Mouse (Mus musculus): ENCODE measurements around the gene Mpp6. TPM values are rescaled to one million over a fixed set of nuclear protein-coding genes. Genes with fewer than 3 reads are reported as not detected.
A peak's percentile ranks its signal among the peaks of the same experiment; 100 is the strongest.

Gene Mpp6
- polyA plus RNA-seq, 1 experiment = 41.7 TPM

DNA sequence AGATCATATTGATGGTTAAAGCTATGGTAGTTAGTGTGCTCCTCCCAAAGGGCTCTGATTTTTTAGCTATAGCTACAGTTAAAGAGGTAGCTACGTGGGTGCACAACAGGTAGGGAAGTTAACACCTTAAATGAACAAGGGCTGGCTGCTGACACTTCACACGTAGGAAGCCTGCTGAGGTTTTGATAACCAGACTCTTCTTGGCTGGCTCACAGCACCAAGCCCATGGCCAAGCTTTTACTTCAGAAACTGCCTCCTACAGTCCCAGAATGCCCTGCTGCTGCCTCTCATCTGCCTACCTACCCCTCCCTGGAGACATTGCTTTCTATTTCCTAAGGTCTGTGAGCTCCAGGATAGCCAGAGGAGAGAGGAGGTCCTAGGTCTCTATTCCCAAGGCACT is 127.9 kb downstream of the Mpp6 start:
- Histone ChIP-seq H3K4me1 (ENCODE audit: control insufficient read depth, insufficient read depth, low read length) (peaks cover 5% of the 10 kb centered on the region; the same call in 1 of the 2 replicates), H3K27ac (ENCODE audit: control insufficient read depth, insufficient read depth, low read depth, low read length, poor library complexity) (no peak overlapping the region), H3K4me3 (replicated peaks; ENCODE audit: control insufficient read depth, low read depth, low read length) (no peak overlapping the region)
- TF ChIP-seq POLR2A (IDR thresholded peaks at IDR 0.05; ENCODE audit: borderline replicate concordance, control insufficient read depth, low read depth, low read length) = no peak
- TF ChIP-seq CTCF (IDR thresholded peaks at IDR 0.05; ENCODE audit: control insufficient read depth, insufficient read depth, low read length) = no peak
- 55% methylated on average over 2 of the region's 2 CpGs for WGBS

DNA sequence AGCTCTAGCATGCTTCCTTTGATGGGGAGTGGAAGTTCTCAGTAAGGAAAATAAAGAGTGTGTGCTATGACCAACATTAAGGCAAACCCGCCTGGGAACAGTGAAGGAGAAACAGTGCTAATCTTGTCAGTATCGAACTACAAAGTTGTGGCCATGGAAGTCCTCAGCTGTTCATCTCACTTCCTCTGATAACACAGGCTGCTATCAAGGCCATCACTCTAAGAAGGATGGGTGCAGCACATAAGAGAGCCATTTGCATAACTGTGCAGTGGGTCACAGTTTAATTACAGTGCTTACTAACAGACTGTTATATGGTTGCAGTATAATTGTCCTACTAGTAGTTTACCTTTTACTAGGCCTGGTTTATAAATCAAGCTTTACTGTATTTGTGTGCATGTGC is 129.9 kb downstream of the Mpp6 start:
- Histone ChIP-seq H3K4me1 (ENCODE audit: control insufficient read depth, insufficient read depth, low read length) (peaks cover 8% of the 10 kb centered on the region), H3K4me3 (replicated peaks; ENCODE audit: control insufficient read depth, low read depth, low read length) (no peak overlapping the region), H3K27ac (ENCODE audit: control insufficient read depth, insufficient read depth, low read depth, low read length, poor library complexity) (no peak overlapping the region)
- TF ChIP-seq CTCF (IDR thresholded peaks at IDR 0.05; ENCODE audit: control insufficient read depth, insufficient read depth, low read length) (no peak), POLR2A (IDR thresholded peaks at IDR 0.05; ENCODE audit: borderline replicate concordance, control insufficient read depth, low read depth, low read length) (no peak)
- WGBS = 75% methylated on average over 2 of the region's 2 CpGs

DNA sequence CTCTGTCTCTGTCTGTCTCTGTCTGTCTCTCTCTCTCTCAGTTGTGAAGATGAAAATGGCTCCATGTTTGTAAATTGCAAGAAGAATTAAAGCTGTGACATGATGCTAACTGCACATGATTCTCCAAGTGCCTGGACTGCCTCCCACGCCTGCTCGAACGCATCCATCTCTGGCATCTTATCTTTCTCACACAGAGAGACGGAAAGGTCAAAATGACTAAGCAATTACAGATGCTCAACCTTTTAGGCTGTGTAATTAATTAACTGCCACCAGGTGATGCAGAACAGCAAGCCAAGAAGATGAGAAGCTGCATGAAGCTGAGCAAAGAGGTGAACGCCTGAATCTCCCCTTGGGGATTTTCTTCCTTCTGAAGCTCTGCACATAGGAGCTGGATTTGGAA is 130.4 kb downstream of the Mpp6 start:
- TF ChIP-seq CTCF (IDR thresholded peaks at IDR 0.05; ENCODE audit: control insufficient read depth, insufficient read depth, low read length) (no peak), POLR2A (IDR thresholded peaks at IDR 0.05; ENCODE audit: borderline replicate concordance, control insufficient read depth, low read depth, low read length) (no peak)
- H3K4me3 ChIP-seq (replicated peaks; ENCODE audit: control insufficient read depth, low read depth, low read length) = no peak overlapping the region
- H3K4me1 ChIP-seq (ENCODE audit: control insufficient read depth, insufficient read depth, low read length) = peaks cover 8% of the 10 kb centered on the region
- H3K27ac ChIP-seq (ENCODE audit: control insufficient read depth, insufficient read depth, low read depth, low read length, poor library complexity) = no peak overlapping the region
- WGBS = 67% methylated on average over 5 of the region's 5 CpGs

DNA sequence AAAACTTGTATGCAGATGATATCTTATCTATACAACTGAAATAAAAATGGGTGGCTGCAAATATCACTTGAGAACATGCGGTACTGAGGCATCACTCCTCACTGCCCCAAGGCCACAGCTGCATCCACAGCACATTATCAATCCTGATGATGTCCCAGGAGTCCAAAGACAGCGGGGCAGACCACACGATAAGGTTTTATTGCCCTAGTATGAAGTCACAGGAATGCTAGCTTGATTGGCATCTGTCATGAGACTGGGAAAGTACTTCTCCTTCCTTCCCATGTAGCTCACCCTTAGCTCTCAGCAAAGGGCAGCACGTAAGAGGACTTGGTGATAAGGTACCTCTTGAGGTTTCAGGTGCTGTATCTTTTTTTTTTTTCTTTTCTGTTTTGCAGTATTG is 134.1 kb downstream of the Mpp6 start:
- 65% methylated on average over 4 of the region's 4 CpGs for WGBS
- TF ChIP-seq CTCF (IDR thresholded peaks at IDR 0.05; ENCODE audit: control insufficient read depth, insufficient read depth, low read length) = no peak
- TF ChIP-seq POLR2A (IDR thresholded peaks at IDR 0.05; ENCODE audit: borderline replicate concordance, control insufficient read depth, low read depth, low read length) = no peak
- Histone ChIP-seq H3K27ac (ENCODE audit: control insufficient read depth, insufficient read depth, low read depth, low read length, poor library complexity) (peak overlapping the region; percentile 70; the same call in 1 of the 2 replicates), H3K4me1 (ENCODE audit: control insufficient read depth, insufficient read depth, low read length) (peaks cover 11% of the 10 kb centered on the region), H3K4me3 (replicated peaks; ENCODE audit: control insufficient read depth, low read depth, low read length) (no peak overlapping the region)

DNA sequence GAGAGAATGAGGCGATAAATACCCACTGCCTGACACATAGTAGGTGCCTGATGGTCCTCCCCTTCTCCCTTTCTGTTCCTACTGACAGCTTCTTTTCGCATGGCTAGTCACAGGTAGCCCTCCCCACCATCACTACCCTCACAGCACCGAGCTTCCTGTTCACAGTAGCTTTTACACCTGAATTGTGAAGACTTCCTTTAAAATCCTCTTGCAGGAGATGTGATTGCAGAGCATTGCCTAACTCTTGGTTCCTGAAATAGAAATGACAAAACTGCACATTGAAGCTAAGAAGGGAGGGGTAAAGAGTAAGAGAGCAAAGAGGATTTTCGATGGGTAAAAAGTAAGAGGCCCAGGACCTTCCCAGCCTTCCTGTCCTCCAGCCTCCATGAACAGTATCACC is 134.9 kb downstream of the Mpp6 start:
- WGBS = 18% methylated on average over 4 of the region's 4 CpGs
- no peak overlapping the region for H3K4me3 ChIP-seq (replicated peaks; ENCODE audit: control insufficient read depth, low read depth, low read length)
- H3K27ac ChIP-seq (ENCODE audit: control insufficient read depth, insufficient read depth, low read depth, low read length, poor library complexity) = peak overlapping the region; percentile 70; the same call in 1 of the 2 replicates
- peaks cover 11% of the 10 kb centered on the region for H3K4me1 ChIP-seq (ENCODE audit: control insufficient read depth, insufficient read depth, low read length)
- TF ChIP-seq CTCF (IDR thresholded peaks at IDR 0.05; ENCODE audit: control insufficient read depth, insufficient read depth, low read length) (no peak), POLR2A (IDR thresholded peaks at IDR 0.05; ENCODE audit: borderline replicate concordance, control insufficient read depth, low read depth, low read length) (no peak)

DNA sequence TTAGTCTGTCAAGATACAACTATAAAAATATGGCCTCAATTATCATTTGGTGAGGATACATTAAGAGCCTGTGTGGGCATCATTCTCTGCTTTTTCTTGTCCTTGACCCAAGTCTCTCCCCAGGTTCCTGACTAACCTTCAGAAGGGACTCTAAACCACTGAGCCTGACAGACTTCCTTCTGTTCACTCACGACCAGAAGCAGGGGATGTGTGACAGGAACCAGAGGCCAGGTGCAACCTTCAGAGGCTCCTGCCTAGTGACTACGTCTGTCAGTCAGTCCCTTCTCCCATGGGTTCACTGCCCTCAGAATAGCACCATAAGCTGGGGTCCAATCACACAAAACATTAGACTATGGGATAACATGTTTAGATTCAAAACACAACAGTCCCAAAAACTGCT is 137.3 kb downstream of the Mpp6 start:
- no peak overlapping the region for H3K4me3 ChIP-seq (replicated peaks; ENCODE audit: control insufficient read depth, low read depth, low read length)
- H3K4me1 ChIP-seq (ENCODE audit: control insufficient read depth, insufficient read depth, low read length) = peaks cover 6% of the 10 kb centered on the region
- no peak overlapping the region for H3K27ac ChIP-seq (ENCODE audit: control insufficient read depth, insufficient read depth, low read depth, low read length, poor library complexity)
- WGBS = 4% methylated on average over 2 of the region's 2 CpGs
- no peak for TF ChIP-seq POLR2A (IDR thresholded peaks at IDR 0.05; ENCODE audit: borderline replicate concordance, control insufficient read depth, low read depth, low read length)
- TF ChIP-seq CTCF (IDR thresholded peaks at IDR 0.05; ENCODE audit: control insufficient read depth, insufficient read depth, low read length) = no peak

DNA sequence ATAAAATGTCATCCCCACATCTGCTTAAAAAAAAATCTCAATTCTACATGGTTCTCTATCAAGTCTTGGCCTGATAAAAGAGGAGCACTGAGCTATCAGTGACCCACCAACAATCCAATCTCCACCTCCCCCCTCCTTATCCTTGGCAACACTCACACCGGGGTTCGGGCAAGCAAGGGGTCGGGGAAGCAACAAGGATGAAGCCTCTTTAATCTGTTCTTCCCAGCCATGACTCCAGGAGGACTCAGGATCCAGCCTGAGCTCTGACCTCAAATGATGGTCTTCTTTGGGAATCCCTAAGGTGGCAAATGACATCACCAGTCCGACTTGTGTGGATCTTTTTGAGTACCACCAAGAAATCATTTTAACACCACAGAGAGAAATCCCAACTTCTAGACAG is 137.8 kb downstream of the Mpp6 start:
- Histone ChIP-seq H3K27ac (ENCODE audit: control insufficient read depth, insufficient read depth, low read depth, low read length, poor library complexity) (no peak overlapping the region), H3K4me1 (ENCODE audit: control insufficient read depth, insufficient read depth, low read length) (peaks cover 7% of the 10 kb centered on the region), H3K4me3 (replicated peaks; ENCODE audit: control insufficient read depth, low read depth, low read length) (no peak overlapping the region)
- 74% methylated on average over 4 of the region's 4 CpGs for WGBS
- no peak for TF ChIP-seq CTCF (IDR thresholded peaks at IDR 0.05; ENCODE audit: control insufficient read depth, insufficient read depth, low read length)
- TF ChIP-seq POLR2A (IDR thresholded peaks at IDR 0.05; ENCODE audit: borderline replicate concordance, control insufficient read depth, low read depth, low read length) = no peak

Other genes starting within 250 kb of the Mpp6 start
- gene Gsdme, start 153.6 kb downstream of the Mpp6 start, polyA plus RNA-seq (2011; ENCODE audit: insufficient read depth, insufficient read length, low replicate concordance, missing spikeins) = 4.7 and 16.1 TPM in 2 replicates

All from bone marrow, adult 2 months (tissue).